13 mouse cellular contexts compared by ENCODE assay signal in genomic region chr19:44759531-44760118, GRCm38 (mm10). TPM values are rescaled to one million over a fixed set of nuclear protein-coding genes. Genes with fewer than 3 reads are reported as not detected.
A peak's percentile ranks its signal among the peaks of the same experiment; 100 is the strongest.
DNase-seq lines count a peak whose midpoint lies in the region; ATAC-seq and TF ChIP-seq lines count a peak whose summit lies in the region.
"Had no signal": no experiment of that assay in that cellular context is flagged by ENCODE, and none has a peak within 500 bp of the region (broad histone marks: within the 10 kb centered on the region; RNA-seq: fewer than 3 reads in every experiment).

No protein-coding gene starts in this region.

- H3K4me3 ChIP-seq in layer of hippocampus, adult 2 months: no peak overlapping the region
- H3K4me3 ChIP-seq in forebrain, embryonic 14.5 days (ENCODE audit: low read depth, low read length): no peak overlapping the region
- peak overlapping the region; percentile 73 for H3K4me3 ChIP-seq in kidney, embryonic 16.5 days (ENCODE audit: low read length)
- H3K4me3 ChIP-seq in neural tube, embryonic 14.5 days (ENCODE audit: low read depth, low read length): peak overlapping the region; percentile 51

- H3K4me1 ChIP-seq in forebrain, embryonic 14.5 days (ENCODE audit: control insufficient read depth, insufficient read depth, low read length): peaks cover 4% of the 10 kb centered on the region; the same call in 1 of the 2 replicates
- H3K4me1 ChIP-seq in kidney, embryonic 16.5 days (ENCODE audit: insufficient read depth, low read length): peaks cover 28% of the 10 kb centered on the region
- peaks cover 15% of the 10 kb centered on the region for H3K4me1 ChIP-seq in neural tube, embryonic 14.5 days (ENCODE audit: control insufficient read depth, insufficient read depth, low read length)

- 1% methylated on average over 37 of the region's 37 CpGs for WGBS in forebrain, embryonic 14.5 days
- under 1% methylated on average over 37 of the region's 37 CpGs for WGBS in kidney, embryonic 16.5 days
- under 1% methylated on average over 37 of the region's 37 CpGs for WGBS in neural tube, embryonic 14.5 days

- intact Hi-C loops in gastrocnemius, postnatal 14 days (cut with DNase I; ENCODE audit: low total_unique reads): loop anchor here (5.0 to 10.0 kb wide), 2 partner anchors 135 to 177 kb away; no protein-coding TSS in a partner anchor

- peak; percentile 45 for TF ChIP-seq CTCF in layer of hippocampus, adult 2 months (conservative IDR thresholded peaks at IDR 0.05)

- H3K9ac ChIP-seq in forebrain, embryonic 14.5 days (ENCODE audit: low read length): no peak overlapping the region
- peak overlapping the region; percentile 91 for H3K9ac ChIP-seq in kidney, embryonic 16.5 days (replicated peaks; ENCODE audit: low read length)
- peak overlapping the region; percentile 75 for H3K9ac ChIP-seq in neural tube, embryonic 14.5 days (replicated peaks; ENCODE audit: low read depth, low read length)

- ATAC-seq in forebrain, embryonic 14.5 days: no peak
- no peak for ATAC-seq in kidney, embryonic 16.5 days (ENCODE audit: low FRiP score, low TSS enrichment)
- no peak for ATAC-seq in neural tube, embryonic 14.5 days (ENCODE audit: low read depth)

- H3K9me3 ChIP-seq in forebrain, embryonic 14.5 days (replicated peaks; ENCODE audit: control insufficient read depth, low read length): no peaks in the 10 kb centered on the region
- H3K9me3 ChIP-seq in kidney, embryonic 16.5 days (ENCODE audit: low read length): no peaks in the 10 kb centered on the region
- H3K9me3 ChIP-seq in neural tube, embryonic 14.5 days (ENCODE audit: control insufficient read depth, low read length): no peaks in the 10 kb centered on the region

- H3K27ac ChIP-seq in layer of hippocampus, adult 2 months: no peak overlapping the region
- no peak overlapping the region for H3K27ac ChIP-seq in forebrain, embryonic 14.5 days (ENCODE audit: low read depth, low read length)
- H3K27ac ChIP-seq in kidney, embryonic 16.5 days (ENCODE audit: low read length): peak overlapping the region; percentile 78
- peak overlapping the region; percentile 73 for H3K27ac ChIP-seq in neural tube, embryonic 14.5 days (ENCODE audit: low read depth, low read length)

- no peak overlapping the region for H3K4me2 ChIP-seq in forebrain, embryonic 14.5 days (ENCODE audit: low read length)
- peak overlapping the region; percentile 69 for H3K4me2 ChIP-seq in kidney, embryonic 16.5 days (replicated peaks; ENCODE audit: low read depth, low read length)
- H3K4me2 ChIP-seq in neural tube, embryonic 14.5 days (ENCODE audit: low read depth, low read length): peak overlapping the region; percentile 51
- H3K4me2 ChIP-seq: liver, embryonic 11.5 days had no signal

- no peak for DNase-seq in layer of hippocampus, adult 2 months (ENCODE audit: low spot score in 2 of 2)
- no peak for DNase-seq in layer of hippocampus, postnatal 25 days (ENCODE audit: extremely low spot score in 1 of 2, low spot score in 1 of 2)
- DNase-seq in forebrain, embryonic 14.5 days (ENCODE audit: low spot score): peak; percentile 58
- DNase-seq in T-cell, adult 2 months (ENCODE audit: low spot score): no peak
- no peak for DNase-seq in ovary, adult 18-20 months (ENCODE audit: low spot score)
- no peak for DNase-seq in gastrocnemius, postnatal 14 days
- DNase-seq: adrenal gland, adult 2 months; thymus, adult 18-20 months had no signal

- H3K36me3 ChIP-seq in forebrain, embryonic 14.5 days (ENCODE audit: control insufficient read depth, insufficient read depth, low read length): no peaks in the 10 kb centered on the region
- peaks cover 9% of the 10 kb centered on the region for H3K36me3 ChIP-seq in kidney, embryonic 16.5 days (ENCODE audit: insufficient read depth, low read length)
- H3K36me3 ChIP-seq in neural tube, embryonic 14.5 days (ENCODE audit: control insufficient read depth, insufficient read depth, low read length): no peaks in the 10 kb centered on the region

- peaks cover 81% of the 10 kb centered on the region for H3K27me3 ChIP-seq in forebrain, embryonic 14.5 days (replicated peaks; ENCODE audit: control insufficient read depth, insufficient read depth, low read length)
- H3K27me3 ChIP-seq in kidney, embryonic 16.5 days (ENCODE audit: insufficient read depth, low read length): peaks cover 53% of the 10 kb centered on the region
- H3K27me3 ChIP-seq in neural tube, embryonic 14.5 days (ENCODE audit: control insufficient read depth, insufficient read depth, low read length): peaks cover 31% of the 10 kb centered on the region

RNA-seq across cellular contexts. Expression of gene Pax2, which starts 3.8 kb away (rescaled TPM):
- under 1 TPM; 0.25 to 0.31 TPM for total RNA-seq in layer of hippocampus, adult 2 months (2021)
- under 1 TPM; 0.30 to 0.52 TPM for total RNA-seq in layer of hippocampus, postnatal 25 days (2021)
- polyA plus RNA-seq in forebrain, embryonic 14.5 days (2014; fragmentation: Nextera tagmentation; extraction: Ambion mirVana): 0.09 TPM in 1 of 2 replicates, not detected in the other
- polyA plus RNA-seq in kidney, embryonic 16.5 days (2015; fragmentation: Nextera tagmentation; extraction: Ambion mirVana): 23.8 and 33.2 TPM in 2 replicates
- polyA plus RNA-seq in neural tube, embryonic 14.5 days (2014; fragmentation: Nextera tagmentation; extraction: Ambion mirVana): 23.8 and 27.0 TPM in 2 replicates
- total RNA-seq in gastrocnemius, postnatal 14 days (2021): not detected
- total RNA-seq: adrenal gland, adult 2 months; granulocyte monocyte progenitor cell, adult 5-6 weeks; megakaryocyte progenitor cell, adult 5-6 weeks had no signal
- polyA plus RNA-seq: adrenal gland, adult 2 months; liver, embryonic 11.5 days had no signal

Comparison
In these comparisons a context has a peak if more than half of its experiments do, and no peak if none do; other contexts are left out.
1. H3K27ac ChIP-seq: peak in kidney, embryonic 16.5 days (single experiment) and neural tube, embryonic 14.5 days (single experiment); none in layer of hippocampus, adult 2 months (single experiment) and forebrain, embryonic 14.5 days (single experiment).
2. H3K4me3 ChIP-seq: peak in kidney, embryonic 16.5 days (single experiment) and neural tube, embryonic 14.5 days (single experiment); none in layer of hippocampus, adult 2 months (single experiment) and forebrain, embryonic 14.5 days (single experiment).